Mouse (Mus musculus) heart, adult 18-20 months (tissue): Measurements from ENCODE around the gene Lgals7. TPM values are rescaled to one million over a fixed set of nuclear protein-coding genes. Genes with fewer than 3 reads are reported as not detected.

Source experiments
- DNase-seq, 2 experiments: peaks; one replicate each; pipeline ENCODE4 v3.0.0; 2021 to 2022; ENCODE audit warnings: mixed read lengths in 1 of 2
- long read RNA-seq, 2 experiments: library from polyadenylated mRNA; stranded (forward); transcript quantifications; one replicate each; pipeline ENCODE4 v2.0.0; 2021
- total RNA-seq, 2 experiments: library from RNA; stranded (reverse); gene quantifications; 2 replicates each; pipeline ENCODE4 v1.2.3; 2021

Gene Lgals7
- 1 to 10 TPM in 1 of 2 experiments, under 1 TPM in 1; 0.93 to 1.8 TPM for total RNA-seq
- long read RNA-seq, experiment 1: 0 reads
- long read RNA-seq, experiment 2: 0 reads

- DNase-seq: no peak
Observed at GRCm38 (mm10) chr7:28863540-28863939, at the start of gene Lgals7. Lgals7 (plus strand) TSS chr7:28863853.

GRCm38 (mm10) chr7:28814306-28815034, 49.2 kb upstream of the Lgals7 start:
- DNase-seq: no peak

DNA sequence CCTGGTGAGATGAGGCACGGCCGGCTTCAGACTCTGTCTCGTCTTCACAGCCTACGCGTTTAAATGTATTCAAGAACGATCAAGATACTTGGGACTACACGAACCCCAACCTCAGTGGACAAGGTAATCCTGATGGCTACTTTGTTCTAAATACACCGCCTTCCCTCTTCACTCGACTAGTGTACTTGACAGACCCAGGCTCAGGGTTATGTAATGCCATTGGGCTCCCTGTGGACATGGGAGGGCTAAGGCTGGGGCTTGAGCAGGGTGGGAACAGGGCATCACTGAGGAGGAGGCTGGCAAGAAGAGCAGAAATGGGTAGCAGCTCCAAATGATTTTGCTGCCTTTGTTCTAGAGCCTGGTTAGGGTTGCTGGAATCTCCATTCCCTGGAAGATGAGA, 48.4 kb upstream of the Lgals7 start:
- no peak for DNase-seq

- DNase-seq: peak; percentile 44 to 50
Observed at GRCm38 (mm10) chr7:28816201-28816600, 47.5 kb upstream of the Lgals7 start.

- no peak for DNase-seq
Observed at GRCm38 (mm10) chr7:28816920-28817319, 46.7 kb upstream of the Lgals7 start.

- DNase-seq: no peak
Observed at GRCm38 (mm10) chr7:28817524-28817923, 46.1 kb upstream of the Lgals7 start.

DNA sequence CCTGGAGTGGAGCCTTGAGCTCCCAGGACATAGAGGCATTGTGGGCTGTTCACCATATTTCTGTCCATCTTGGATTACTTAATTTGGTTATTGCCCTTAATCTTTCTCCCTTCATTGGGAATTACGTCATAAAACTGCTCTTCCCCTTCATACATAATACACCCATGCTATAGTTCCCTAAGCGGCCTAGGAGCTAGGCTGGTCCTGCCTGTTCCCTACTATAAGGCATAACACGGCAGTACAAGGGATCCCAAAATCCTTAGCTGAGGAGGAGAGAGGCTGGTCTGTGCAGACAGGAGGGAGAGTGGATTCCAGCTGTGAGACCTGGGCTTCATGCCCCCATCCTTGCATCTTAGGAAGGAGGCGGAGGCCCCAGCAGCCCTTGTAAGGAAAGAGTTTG, 45.7 kb upstream of the Lgals7 start:
- DNase-seq: no peak

- DNase-seq: no peak
Observed at GRCm38 (mm10) chr7:28818436-28818835, 45.2 kb upstream of the Lgals7 start.

DNA sequence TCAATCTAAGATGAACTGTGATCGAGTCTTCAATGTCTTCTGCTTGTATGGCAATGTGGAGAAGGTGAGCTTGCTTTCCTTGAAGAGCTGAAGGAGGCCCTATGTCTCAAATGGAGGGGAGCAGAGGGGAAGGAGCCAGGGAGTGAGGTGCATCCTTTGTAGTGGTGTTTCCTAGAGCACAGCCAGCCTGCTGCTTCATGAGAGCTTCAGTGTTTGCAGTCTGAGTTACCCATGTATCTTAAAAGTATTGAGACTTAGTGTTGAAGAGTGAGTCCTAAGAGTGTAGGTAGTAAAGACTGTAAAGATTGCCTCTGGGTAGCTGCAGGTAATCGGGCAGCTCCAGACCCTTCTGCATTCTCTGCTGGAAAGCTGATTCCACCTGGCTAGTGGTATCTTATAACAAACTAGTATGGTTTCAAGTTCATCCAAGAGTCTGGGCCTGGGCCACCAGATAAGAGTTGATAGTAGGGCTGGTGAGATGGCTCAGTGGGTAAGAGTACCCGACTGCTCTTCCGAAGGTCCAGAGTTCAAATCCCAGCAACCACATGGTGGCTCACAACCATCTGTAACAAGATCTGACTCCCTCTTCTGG, 44.7 kb upstream of the Lgals7 start:
- no peak for DNase-seq

GRCm38 (mm10) chr7:28819571-28819970, 44.1 kb upstream of the Lgals7 start:
- DNase-seq: no peak

- peak; percentile 65 to 76 for DNase-seq
Observed at GRCm38 (mm10) chr7:28820358-28821260, 43.0 kb upstream of the Lgals7 start.

GRCm38 (mm10) chr7:28821261-28821831, 42.3 kb upstream of the Lgals7 start:
- peak; percentile 81 to 87 for DNase-seq

GRCm38 (mm10) chr7:28822556-28822955, 41.1 kb upstream of the Lgals7 start:
- no peak for DNase-seq

GRCm38 (mm10) chr7:28822993-28823903, 40.4 kb upstream of the Lgals7 start:
- DNase-seq: peak in 1 of 2 experiments; percentile 32

- peak in 1 of 2 experiments; percentile 23 for DNase-seq
Observed at GRCm38 (mm10) chr7:28823932-28824331, 39.7 kb upstream of the Lgals7 start.

DNA sequence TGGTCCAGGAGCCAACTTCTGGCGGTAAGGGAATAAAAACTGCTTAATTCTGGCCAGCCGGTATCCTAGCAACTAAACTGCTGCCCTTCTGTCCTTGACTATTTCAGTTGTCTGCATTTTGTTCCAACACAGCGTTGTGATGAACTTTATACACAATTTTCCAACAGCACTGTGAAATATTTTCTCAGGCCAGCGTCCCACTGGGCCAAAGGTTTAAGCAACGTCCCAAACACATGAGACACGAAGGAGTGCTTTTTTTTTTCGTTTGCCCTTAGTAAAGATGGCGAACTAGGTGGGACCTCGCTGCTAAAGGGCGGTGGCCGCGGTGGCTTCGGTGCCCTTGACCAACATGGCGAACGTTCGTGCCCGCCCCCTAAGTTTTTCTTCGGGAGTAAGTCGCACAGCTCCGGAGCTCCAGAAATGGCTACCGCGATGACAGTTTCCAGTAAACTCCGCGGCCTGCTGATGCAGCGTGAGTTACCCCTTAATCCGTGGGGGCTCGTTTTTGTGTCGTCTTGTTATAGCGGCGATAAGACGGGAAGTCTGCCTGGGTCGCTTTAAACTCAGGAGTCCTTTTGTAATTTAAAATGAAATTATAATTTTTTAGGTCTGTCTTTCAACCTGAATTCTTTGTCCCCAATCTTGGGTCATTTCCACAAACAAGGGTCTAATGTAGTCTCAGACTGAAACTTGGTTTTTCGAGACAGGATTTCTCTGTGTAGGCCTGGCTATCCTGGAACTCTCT, 38.5 kb upstream of the Lgals7 start, which contains the start of gene Ech1:
Gene Ech1, plus strand, starts transcription at position 277 of the 745 bp plus-strand sequence.
- DNase-seq: peak; percentile 96

- DNase-seq: peak; percentile 47 to 76
Observed at GRCm38 (mm10) chr7:28825686-28826401, 37.8 kb upstream of the Lgals7 start.

GRCm38 (mm10) chr7:28826402-28826772, 37.3 kb upstream of the Lgals7 start:
- peak in 1 of 2 experiments; percentile 29 for DNase-seq

DNA sequence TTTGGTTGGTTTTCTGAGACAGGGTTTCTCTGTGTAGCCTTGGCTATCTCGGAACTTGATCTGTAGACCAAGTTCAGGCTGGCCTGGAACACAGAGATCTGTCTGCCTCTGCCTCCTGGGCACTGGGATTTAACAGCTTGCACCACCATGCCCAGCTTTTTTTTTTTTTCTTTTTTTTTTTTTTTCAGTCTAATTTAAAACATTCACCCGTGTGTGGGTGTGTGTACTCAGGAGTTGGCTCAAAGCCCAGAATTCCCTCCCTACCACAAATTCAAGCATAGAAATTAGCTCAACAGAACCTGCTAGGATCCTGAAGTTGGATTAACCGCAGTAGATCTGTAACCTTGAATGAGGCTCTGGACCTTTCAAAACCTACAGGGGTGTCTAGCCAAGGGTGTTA, 36.3 kb upstream of the Lgals7 start:
- peak; percentile 67 to 75 for DNase-seq

- DNase-seq: peak; percentile 70 to 84
Observed at GRCm38 (mm10) chr7:28829821-28830220, 33.8 kb upstream of the Lgals7 start.
